Mouse (Mus musculus): Measurements from ENCODE around the gene Alg14. TPM values are rescaled to one million over a fixed set of nuclear protein-coding genes. Genes with fewer than 3 reads are reported as not detected.

Alg14 gene
- total RNA-seq, 2 experiments from 2014 or later, result 15.2 to 16.3 TPM

DNA sequence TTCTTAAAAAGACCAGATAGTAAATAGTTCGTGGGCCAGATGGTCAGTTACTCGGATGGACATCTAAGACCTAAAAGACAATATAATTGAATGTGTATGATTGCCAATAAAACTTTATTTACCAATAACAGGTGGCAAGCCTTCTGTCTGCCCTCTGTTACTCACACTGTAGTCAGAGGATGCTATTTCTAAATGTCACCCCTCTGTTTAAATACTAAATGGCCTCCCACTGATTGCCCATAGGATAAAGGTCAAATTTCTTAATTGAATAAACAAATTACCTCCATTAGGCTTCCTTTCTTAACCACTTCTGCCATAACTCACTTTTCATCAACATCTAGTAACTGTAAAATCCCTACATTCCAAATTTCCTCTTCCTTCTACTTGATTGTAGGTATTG is 19.0 kb upstream of the Alg14 start:
- no peak for DNase-seq (ENCODE audit: low spot score in 2 of 2)

DNA sequence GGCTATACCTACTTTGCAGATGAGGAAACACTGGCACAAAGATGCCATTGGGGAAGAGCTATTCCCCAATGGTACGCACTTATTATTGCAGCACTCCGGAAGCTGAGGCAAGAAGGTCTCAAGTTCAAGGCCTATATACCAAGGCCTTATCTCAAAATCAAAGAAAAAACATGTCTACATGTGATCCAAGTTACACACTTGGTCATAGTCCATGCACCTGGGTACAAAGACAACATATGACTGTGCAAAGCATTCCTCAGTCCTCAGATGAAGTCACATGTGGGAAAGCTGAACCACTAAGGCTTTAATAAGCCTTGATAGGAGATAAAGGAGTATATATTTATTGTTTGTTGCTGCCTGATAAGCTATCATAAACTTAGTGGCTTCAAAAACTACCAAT is 17.6 kb upstream of the Alg14 start:
- intact Hi-C loops (cut with DNase I), result no loop called here
- DNase-seq (ENCODE audit: low spot score in 2 of 2), result no peak

More for the DNA sequence above, 19.0 kb upstream of the Alg14 start:
- intact Hi-C loops (cut with DNase I), result no loop called here

DNA sequence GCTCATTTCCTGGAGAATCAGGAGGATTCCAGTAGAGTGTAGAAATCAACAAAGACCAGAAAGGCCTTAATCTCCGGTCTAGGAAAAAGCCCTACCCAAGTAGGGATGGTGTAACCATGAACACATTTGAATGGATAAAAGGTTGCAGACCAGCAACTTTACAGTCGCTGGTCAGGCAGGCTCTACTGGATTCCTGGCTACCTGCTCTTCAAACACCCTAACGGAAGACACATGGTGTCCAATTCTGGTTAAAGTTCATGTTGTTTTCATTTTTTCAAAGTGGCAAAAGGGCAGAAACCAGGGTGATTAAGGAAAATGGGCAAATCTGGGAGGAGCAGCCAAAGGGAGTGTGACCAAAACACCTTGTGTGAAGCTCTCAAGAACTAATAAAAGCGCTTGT is 14.6 kb upstream of the Alg14 start:
- intact Hi-C loops (cut with DNase I), result no loop called here
- no peak for DNase-seq (ENCODE audit: low spot score in 2 of 2)

DNA sequence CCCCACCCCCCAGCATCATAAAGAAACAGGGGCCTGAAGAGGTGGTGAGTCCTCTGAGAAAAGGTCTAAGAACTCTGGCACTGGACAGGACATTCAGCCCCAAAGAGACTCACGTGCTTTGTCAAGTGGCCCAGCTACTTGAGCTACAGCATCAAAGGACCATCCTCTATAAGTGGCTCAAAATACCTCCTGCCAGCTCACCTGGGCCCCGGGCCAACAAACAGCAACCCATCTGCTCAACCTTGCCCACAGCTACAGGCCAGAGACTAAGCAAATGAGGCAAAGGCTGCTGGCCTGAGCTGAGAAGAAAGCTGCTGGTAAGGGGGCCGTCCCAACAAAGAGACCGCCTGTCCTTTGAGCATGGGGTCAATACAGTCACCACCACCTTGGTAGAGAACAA is 14.0 kb upstream of the Alg14 start:
- no peak for DNase-seq (ENCODE audit: low spot score in 2 of 2)
- intact Hi-C loops (cut with DNase I), result no loop called here

DNA sequence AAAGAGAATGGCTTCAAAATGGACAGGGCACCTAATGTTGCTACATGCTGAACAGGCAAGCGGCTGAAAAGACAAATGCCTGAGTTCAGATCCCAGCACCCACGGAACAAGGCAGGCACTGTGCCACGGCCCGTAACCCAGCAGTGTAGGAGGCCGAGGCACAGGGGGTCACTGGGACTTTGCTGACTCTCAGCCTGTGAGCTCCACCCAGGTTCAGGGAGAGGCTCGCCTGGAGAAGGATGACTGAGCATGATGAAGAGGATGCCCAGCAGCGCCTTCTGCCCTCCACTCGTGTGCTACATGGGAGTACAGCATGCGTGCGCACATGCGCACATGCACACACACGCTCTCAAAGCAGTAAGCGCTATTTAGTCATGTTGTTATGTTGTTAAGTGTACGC is 11.9 kb upstream of the Alg14 start:
- intact Hi-C loops (cut with DNase I), result no loop called here

DNA sequence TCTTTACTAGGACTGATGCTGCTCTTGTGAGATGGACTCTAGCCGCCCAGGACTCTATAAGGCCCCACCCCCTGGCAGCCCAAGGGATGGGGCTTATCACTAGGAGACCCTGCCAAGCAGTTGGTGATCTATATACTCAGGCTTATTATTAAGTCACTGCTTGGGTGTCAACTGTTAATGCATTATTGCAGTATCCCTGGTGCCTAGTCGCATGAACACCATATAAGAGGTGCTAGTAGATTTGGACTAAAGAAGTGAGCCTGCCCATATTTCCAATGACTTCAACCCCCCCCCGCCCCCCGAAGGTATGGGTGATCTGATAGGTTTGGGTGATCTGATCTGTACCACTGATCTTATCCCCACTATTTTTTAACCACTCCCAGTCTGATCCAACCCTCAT is 8.6 kb upstream of the Alg14 start, which contains the start of gene Tmem56:
TSS of gene Tmem56 (minus strand) at position 101 of the 400 bp plus-strand sequence.
- DNase-seq (ENCODE audit: low spot score in 2 of 2), result no peak
- intact Hi-C loops (cut with DNase I), result no loop called here

More for the DNA sequence above, 11.9 kb upstream of the Alg14 start:
- no peak for DNase-seq (ENCODE audit: low spot score in 2 of 2)

DNA sequence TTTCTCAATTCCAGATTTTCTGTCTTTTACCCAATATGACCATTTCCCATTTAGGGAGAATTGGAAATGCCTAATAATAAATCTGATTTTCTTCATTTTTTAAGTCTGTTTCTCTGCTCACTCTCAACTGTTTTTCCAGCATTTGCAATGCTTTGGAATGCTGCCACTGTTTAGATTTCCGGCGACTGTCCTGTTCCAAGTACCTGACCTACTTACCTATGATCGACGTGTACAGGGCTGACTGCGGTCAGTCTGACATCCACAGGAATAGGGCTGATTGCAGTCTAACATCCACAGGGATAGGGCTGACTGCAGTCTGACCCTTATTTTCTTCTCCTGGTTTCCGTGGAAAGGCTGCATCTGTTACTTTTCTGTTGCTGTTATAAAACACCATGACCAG is 6.4 kb upstream of the Alg14 start:
- DNase-seq (ENCODE audit: low spot score in 2 of 2), result no peak
- intact Hi-C loops (cut with DNase I), result no loop called here

DNA sequence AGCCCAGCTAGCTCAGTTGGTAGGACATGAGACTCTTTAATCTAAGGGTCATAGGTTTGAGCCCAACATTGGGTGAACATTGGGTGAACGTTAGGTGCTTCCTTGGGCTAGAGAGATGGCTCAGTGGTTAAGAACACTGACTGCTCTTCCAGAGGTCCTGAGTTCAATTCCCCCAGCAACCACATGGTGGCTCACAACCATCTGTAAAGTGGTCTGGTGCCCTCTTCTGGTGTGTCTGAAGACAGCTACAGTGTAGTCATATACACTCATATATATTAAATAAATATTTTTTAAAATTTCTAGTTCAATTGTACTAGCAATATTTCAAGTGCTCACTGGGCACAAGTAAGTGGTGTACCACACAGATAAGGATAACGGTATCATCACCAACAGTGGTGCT is 4.4 kb upstream of the Alg14 start:
- DNase-seq (ENCODE audit: low spot score in 2 of 2), result no peak
- intact Hi-C loops (cut with DNase I), result no loop called here

DNA sequence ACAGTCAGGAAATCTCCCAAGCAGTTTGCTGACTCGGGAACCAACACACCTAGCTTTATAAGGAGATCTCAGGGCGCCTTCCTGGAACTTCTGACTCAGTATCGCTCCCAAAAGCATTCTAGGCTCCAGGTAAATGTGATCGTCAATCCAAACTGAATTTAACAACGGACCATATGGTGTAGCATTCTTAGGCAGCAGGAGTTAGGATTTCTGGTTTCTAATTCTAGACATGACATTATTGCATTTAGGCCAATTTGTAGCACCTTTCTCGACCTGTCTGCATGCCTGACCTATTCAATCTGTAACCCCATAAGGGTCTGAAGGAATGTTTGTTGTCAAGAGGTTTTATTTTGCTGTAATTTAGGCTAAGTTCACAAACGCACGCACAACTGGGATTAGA is 892 bp upstream of the Alg14 start:
- intact Hi-C loops (cut with DNase I), result loop anchor here (2.0 kb wide), 1 partner anchor 120 kb away; the partner anchor contains the start of gene Rwdd3

DNA sequence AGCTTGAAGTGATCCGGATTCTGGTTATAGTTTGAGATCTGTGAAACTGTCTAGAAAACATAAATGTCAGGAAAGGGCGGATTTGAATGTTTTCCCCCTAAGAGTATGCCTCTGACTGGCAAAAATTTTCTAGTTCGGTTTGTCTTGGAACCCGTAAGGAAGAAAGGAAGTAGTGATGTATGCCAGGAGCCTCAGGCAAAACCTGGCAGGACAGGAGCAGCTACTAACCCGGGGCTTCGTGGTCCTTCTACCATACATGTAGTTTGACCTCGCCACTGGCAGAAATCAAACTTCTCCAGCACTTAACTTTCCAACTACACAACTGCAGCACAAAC is 381 bp upstream of the Alg14 start:
- intact Hi-C loops (cut with DNase I), result loop anchor here (2.0 kb wide), 1 partner anchor 120 kb away; the partner anchor contains the start of gene Rwdd3
- no peak for DNase-seq (ENCODE audit: low spot score in 2 of 2)

More for the DNA sequence above, 892 bp upstream of the Alg14 start:
- no peak for DNase-seq (ENCODE audit: low spot score in 2 of 2)

DNA sequence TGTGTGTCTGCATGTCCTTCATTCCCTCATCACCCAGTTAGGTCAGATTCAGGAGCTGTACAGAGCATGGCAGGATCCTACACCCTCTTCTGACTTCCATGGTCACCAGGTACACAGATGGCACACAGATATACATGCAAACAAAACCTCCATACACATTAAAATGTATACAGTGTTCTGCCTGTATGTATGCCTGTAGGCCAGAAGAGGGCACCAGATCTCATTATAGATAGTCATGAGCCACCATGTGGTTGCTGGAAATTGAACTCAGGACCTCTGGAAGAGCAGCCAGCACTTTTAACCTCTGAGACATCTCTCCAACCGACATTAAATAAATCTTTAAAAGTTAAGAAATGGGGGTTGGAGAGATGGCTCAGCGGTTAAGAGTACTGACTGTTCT is 2.6 kb downstream of the Alg14 start:
- DNase-seq (ENCODE audit: low spot score in 2 of 2), result no peak
- intact Hi-C loops (cut with DNase I), result no loop called here

DNA sequence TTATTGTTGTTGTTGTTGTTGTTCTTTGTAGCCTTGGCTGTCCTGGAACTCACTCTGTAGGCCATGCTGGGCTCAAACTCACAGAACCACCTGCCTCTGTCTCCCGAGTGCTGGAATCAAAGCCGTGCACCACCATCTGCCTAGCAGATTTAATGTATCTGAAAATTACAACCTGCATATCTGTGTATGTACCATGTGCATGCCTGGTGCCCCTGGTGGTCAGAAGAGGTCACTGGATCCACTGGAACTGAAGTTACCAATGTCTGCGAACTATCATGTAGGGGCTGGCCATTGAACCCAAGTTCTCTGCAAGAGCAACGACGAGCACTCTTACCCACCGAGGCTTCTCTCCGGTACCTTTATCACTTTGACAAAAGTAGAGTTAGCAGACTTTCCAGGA is 15.1 kb downstream of the Alg14 start:
- DNase-seq (ENCODE audit: low spot score in 2 of 2), result no peak
- intact Hi-C loops (cut with DNase I), result loop anchor here (1.0 to 10.0 kb wide), 4 partner anchors 194 to 458 kb away; partner anchors contain the start of gene Slc44a3

DNA sequence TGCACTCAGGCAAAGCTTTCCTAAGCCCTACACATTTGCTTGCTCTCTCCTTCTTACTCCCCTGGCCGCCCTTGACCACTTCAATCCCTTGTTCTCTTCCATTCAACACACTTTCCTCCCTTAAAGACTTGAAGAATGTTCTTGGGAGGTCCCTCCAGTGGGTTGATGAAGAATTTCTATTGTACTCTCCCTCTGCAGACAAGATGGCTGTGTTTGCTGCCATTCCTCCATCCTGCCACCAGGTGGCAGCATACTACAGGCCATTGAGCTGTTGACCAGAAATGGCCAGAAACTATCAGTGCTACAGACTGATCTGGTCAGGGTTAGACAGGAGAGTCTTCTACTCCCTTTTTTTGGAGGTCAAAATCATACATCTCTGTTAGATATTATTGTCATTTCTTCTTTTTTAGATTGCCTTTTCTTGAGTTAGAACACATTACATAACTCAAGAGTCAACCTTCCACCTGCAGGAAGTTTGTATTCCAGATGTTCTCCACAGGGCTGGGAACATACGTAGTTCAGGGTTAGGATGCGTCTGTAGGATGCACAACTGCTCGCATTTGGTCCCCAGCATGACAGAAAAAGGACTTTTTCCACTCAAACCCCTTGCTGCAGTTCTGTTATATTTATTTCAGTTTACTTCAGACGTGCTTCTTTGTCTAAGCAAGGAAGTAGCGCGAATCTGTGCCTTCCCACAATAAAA is 16.1 kb downstream of the Alg14 start:
- DNase-seq (ENCODE audit: low spot score in 2 of 2), result peak; percentile 82 to 85
- intact Hi-C loops (cut with DNase I), result loop anchor here (1.0 to 10.0 kb wide), 4 partner anchors 193 to 457 kb away; partner anchors contain the start of gene Slc44a3

DNA sequence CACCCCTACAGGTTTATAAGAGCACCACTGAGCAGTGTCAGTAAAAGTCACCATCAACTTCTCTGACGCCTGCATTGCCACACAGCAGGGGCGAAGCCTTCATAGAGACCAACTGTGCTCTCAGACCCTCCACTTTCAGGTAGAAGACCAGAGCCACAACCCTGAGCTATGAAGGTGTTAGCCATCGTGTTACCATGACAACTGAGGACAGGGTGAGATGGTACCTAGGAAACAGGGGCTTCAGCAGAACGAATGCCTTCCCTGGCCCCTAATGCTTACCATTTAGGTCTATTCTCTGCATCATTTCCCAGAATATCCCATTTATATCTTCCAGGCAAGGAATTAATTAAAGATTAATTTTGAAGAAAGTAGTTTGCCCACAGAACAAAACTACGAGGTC is 17.4 kb downstream of the Alg14 start:
- intact Hi-C loops (cut with DNase I), result loop anchor here (10.0 kb wide), 3 partner anchors 226 to 456 kb away; partner anchors contain the start of gene Slc44a3
- DNase-seq (ENCODE audit: low spot score in 2 of 2), result no peak

DNA sequence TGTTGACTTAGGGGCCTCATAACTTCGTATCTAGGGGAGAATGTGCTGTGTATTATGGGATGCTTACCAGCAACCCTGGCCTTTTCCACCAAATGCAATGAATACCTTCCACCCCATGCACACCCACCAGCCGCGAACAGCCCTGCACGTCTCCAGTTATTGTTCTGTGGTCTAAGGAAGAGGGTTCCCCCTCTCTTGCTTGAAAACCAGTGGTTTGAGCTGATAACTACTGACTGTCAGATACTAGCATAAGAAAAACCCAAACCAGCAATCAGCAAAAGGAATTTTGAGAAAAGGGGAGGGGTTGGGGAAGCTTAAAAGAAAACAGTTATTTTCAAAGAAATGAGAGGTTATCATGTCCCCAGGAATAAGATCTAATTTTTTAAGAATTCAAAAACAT is 17.9 kb downstream of the Alg14 start:
- no peak for DNase-seq (ENCODE audit: low spot score in 2 of 2)
- intact Hi-C loops (cut with DNase I), result loop anchor here (10.0 kb wide), 3 partner anchors 225 to 455 kb away; partner anchors contain the start of gene Slc44a3

DNA sequence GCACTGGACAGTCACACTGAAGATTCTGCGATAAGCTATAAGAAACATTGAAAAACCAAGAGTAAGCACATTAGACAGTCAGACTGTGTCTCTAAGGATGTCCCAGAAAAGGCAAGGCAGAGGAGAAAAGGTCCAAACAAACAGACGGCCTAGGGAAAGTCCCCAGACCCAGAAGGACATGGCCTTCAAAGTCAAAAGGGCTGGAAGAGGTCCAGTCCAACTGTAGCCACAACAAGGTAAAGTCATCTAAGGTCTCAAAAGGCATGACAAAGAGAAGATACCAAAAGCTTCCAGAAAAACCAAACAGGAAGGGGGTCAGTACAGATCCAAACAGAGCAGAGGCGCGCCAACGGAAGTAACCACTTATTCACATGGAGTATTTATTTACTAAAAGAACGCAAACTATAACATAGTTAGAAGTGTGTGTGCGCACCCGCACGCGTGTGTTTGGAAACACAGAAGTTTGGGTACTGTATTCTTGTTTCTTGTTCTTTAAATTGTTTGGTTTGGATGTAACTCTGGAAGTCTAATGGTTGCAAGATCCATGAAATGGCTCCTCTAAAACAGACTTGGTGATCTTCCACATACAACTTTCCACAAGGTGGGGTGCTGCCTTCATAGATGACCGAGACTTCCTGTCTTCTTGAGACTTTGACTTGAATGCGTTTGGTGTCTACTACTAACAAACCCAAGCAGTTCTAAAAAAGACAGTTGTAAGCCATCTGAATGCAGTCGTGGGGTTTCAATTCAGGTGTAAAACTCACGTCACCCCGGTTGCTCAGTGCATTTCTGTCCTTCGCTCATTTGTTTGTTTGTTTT is 18.5 kb downstream of the Alg14 start:
- intact Hi-C loops (cut with DNase I), result loop anchor here (2.0 to 10.0 kb wide), 4 partner anchors 117 to 455 kb away; partner anchors contain the start of genes Cnn3 and Slc44a3
- DNase-seq (ENCODE audit: low spot score in 2 of 2), result no peak

DNA sequence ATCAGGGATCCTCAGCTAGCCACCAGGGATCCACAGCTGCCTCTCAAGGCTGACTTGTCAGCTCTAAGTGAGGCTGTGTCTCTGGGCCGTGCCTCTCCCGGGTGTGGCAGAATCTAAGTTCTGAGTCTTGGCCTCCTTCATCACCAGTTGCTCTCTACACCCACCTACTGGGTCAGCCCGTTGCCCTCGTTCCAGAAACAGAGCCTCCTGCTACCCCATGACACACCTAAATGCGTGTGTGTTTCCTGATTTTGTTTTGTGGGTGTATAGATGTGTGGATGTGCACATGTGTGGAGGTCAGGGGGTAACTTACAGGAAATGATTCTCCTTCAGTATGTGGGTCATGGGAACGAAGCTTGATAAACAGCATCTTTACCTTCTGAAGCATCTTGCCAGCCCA is 20.9 kb downstream of the Alg14 start:
- no peak for DNase-seq (ENCODE audit: low spot score in 2 of 2)
- intact Hi-C loops (cut with DNase I), result no loop called here

DNA sequence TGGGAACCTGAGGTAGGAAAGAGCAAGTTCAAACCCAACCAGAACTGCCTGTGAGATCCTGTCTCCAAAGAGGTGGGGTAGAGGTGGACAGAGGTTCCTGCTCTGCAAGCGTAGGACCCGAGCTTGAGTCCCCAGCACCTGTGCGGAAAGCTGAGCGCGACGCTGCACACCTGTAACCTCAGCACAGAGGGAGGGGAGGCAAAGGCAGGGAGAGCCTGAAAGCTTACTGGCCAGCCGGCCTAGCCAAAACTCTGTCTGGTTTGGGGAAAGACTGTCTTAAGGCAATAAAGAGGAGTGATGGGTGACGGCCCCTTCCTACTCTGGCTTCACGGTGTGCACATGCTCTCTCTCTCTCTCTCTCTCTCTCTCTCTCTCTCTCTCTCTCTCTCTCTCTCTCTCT is 21.4 kb downstream of the Alg14 start:
- DNase-seq (ENCODE audit: low spot score in 2 of 2), result no peak
- intact Hi-C loops (cut with DNase I), result no loop called here

DNA sequence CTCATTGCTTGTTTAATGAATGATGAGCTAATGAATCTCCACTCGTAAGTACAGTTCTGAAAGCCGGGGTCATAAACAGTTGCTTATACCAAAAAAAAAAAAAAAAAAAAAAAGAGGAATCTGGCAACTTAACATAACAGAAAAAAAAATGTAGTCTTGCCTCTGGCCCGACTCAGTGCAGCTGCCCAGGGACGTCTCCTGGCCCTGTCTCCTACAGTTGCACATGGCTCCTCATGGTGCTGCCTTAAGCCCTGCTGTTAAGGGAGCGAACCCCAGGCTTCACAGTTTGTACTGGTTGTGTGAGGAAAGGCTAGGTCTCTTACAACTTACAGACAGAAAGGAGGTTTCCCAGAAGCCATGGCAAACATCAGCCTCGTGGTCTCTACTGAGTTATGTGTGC is 22.6 kb downstream of the Alg14 start:
- intact Hi-C loops (cut with DNase I), result no loop called here
- DNase-seq (ENCODE audit: low spot score in 2 of 2), result no peak

DNA sequence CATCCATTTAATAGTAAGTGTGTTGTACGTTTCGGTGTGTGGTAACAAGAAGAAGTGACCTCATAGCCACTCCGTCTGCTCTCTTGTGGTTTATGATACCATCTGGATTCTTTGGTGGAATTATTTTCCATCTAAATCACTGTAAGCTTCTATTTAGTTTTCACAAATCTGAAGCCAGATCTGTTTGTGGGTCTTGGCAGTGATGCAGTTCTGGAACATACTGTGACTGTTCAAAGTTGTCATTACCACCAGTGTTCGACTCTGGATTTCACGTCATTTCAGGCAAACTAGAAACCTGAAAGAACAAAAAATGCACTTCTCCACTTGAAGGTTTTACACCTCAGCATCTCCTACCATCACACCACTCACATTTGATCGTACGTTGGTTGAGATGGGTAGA is 23.9 kb downstream of the Alg14 start:
- intact Hi-C loops (cut with DNase I), result no loop called here
- peak in 1 of 2 experiments; percentile 11 for DNase-seq (ENCODE audit: low spot score in 2 of 2)

DNA sequence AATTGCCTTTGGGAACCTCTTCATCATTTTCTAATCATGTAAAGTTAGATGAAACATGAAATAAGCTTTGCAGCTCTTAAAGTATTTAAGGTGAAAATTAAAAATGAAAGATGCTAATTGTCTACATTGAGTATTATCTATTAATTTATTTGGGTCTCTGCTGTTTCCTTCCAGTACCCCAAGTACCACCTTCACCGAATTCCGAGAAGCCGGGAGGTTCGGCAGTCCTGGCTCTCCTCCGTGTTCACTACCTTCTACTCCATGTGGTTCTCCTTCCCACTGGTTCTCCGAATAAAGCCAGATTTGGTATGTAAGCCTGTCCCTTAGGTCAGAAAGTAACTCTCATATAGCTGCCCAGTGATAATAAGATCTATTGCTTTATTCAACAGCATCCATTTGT is 28.3 kb downstream of the Alg14 start:
- DNase-seq (ENCODE audit: low spot score in 2 of 2), result no peak
- intact Hi-C loops (cut with DNase I), result no loop called here

All from left cerebral cortex, postnatal 25 days (tissue).